Mouse (Mus musculus) forebrain, embryonic 13.5 days (tissue): ENCODE measurements around the gene Duxf3. TPM values are rescaled to one million over a fixed set of nuclear protein-coding genes. Genes with fewer than 3 reads are reported as not detected.
"Not testable (repeated sequence)": the region's sequence is repeated elsewhere in the genome, so short reads cannot be mapped to it uniquely, and the experiment has no call there.

Experiments used
- ATAC-seq: fragments of 200-750 bp; cut with Nextera tagmentation; 2 replicates; pipeline ENCODE4 v1.8.0; 2017
- H3K27ac ChIP-seq: fragments of 300-500 bp; sonication (generic); 2 replicates; pipeline ENCODE4 v1.5.1; 2015; ENCODE audit warnings: inconsistent platforms, mild to moderate bottlenecking, moderate library complexity
- H3K27me3 ChIP-seq: fragments of 300-500 bp; sonication (generic); 2 replicates; pipeline ENCODE4 v1.6.1; 2015; ENCODE audit warnings: mild to moderate bottlenecking, inconsistent platforms
- H3K36me3 ChIP-seq: fragments of 300-500 bp; sonication (generic); 2 replicates; pipeline ENCODE4 v1.6.1; 2015; ENCODE audit warnings: mild to moderate bottlenecking, inconsistent platforms; ENCODE audit not compliant: poor library complexity, severe bottlenecking
- H3K4me1 ChIP-seq: fragments of 300-500 bp; sonication (generic); 2 replicates; pipeline ENCODE4 v1.6.1; 2015; ENCODE audit warnings: inconsistent platforms
- H3K4me2 ChIP-seq: fragments of 300-500 bp; sonication (generic); 2 replicates; pipeline ENCODE4 v1.6.1; 2015; ENCODE audit warnings: inconsistent platforms, mild to moderate bottlenecking, moderate library complexity
- H3K4me3 ChIP-seq: fragments of 300-500 bp; sonication (generic); 2 replicates; pipeline ENCODE4 v1.5.1; 2015; ENCODE audit warnings: mild to moderate bottlenecking, inconsistent platforms
- H3K9ac ChIP-seq: fragments of 300-500 bp; sonication (generic); 2 replicates; pipeline ENCODE4 v1.6.1; 2015; ENCODE audit warnings: mild to moderate bottlenecking, inconsistent platforms
- H3K9me3 ChIP-seq: fragments of 300-500 bp; sonication (generic); replicated peaks from 2 replicates; pipeline ENCODE4 v1.6.1; 2016; ENCODE audit warnings: inconsistent platforms
- WGBS: fragments of 180-500 bp; shearing (Covaris S2); methylation state at CpG from one replicate; pipeline ENCODE4 v1.1.7; 2015; 5-methylcytosine and 5-hydroxymethylcytosine counted together
- polyA plus RNA-seq: library from polyadenylated mRNA; unstranded; fragments of >200 nt; fragmentation: Nextera tagmentation; extraction: Ambion mirVana; gene quantifications from 2 replicates; pipeline ENCODE4 v1.2.1, GENCODE M21; 2015

Duxf3 gene
- polyA plus RNA-seq, 1 experiment from 2014 or later, result not detected

DNA sequence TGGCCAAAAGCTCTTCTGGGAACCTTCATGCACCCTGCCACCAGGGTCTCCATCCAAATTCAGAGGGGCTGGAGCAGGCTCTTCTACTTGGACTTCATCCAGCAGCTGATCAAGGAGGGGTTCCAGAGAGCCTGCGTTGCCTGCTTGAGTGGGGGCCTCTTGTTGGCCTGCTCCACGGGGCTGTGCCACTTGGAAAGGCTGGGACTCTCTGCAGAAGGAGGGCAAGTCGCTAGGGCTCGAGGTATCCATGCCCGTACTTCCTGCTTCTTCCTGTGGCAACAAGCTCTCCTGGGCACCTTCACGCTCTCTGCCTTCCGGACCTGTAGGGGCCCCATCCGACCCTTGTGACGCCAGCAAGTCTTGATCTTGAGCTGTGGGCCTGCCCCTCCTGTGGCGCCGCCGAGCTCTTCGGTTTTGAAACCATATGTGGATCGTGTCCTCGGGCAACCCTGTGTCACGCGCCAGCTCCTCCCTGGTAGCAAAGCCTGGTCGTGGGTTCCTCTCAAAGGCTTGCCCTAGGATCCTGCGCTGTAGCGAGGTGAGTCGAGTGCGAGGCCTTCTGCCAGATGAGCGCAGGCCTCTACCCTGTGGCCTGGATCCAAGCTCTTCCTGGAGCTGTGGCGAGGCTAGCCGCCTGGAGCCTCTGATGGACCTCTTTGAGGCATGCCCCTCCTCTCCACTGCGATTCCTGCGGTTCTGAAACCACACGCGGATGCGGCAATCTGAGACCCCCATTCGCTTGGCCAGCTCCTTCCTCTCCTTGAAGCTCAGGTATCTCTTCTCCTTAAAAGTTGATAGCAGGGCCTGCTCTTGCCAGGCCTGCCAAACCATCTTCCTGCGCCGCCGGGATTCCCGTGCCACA, 465 bp downstream of the Duxf3 start:
- peak; percentile 84 for ATAC-seq
- H3K27ac ChIP-seq, H3K4me3 ChIP-seq, H3K27me3 ChIP-seq, H3K4me2 ChIP-seq, H3K9ac ChIP-seq, H3K36me3 ChIP-seq, H3K4me1 ChIP-seq: not testable (repeated sequence)
- 88% methylated on average over 35 of the region's 35 CpGs for WGBS
- H3K9me3 ChIP-seq, result peaks cover 24% of the 10 kb centered on the region

DNA sequence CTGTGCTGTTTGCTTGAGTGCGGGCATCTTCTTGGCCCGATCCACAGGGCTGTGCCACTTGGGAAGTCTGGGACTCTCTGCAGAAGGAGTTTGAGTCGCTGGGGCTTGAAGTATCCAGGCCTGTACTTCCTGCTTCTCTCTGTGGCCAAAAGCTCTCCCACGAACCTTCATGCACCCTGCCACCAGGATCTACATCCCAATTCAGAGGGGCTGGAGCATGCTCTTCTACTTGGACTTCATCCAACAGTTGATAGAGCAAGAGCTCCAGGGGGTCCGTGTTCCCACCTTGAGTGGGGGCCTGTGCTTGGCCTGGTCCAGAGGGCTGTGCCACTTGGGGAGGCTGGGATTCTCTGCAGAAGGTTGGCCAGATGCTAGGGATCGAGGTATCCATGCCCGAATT, 1.4 kb downstream of the Duxf3 start:
- H3K9me3 ChIP-seq, result peaks cover 23% of the 10 kb centered on the region
- 85% methylated on average over 5 of the region's 7 CpGs for WGBS
- ATAC-seq, result peak; percentile 49
- not testable (repeated sequence) for H3K4me1 ChIP-seq, H3K36me3 ChIP-seq, H3K9ac ChIP-seq, H3K4me3 ChIP-seq, H3K27me3 ChIP-seq, H3K4me2 ChIP-seq, H3K27ac ChIP-seq

- ATAC-seq, H3K4me1 ChIP-seq, H3K4me2 ChIP-seq, H3K36me3 ChIP-seq, H3K4me3 ChIP-seq, H3K27ac ChIP-seq, H3K27me3 ChIP-seq, H3K9ac ChIP-seq: not testable (repeated sequence)
- peaks cover 19% of the 10 kb centered on the region for H3K9me3 ChIP-seq
- WGBS, result 53% methylated on average over 3 of the region's 3 CpGs
Measured at GRCm38 (mm10) chr10:58230021-58230420, 2.5 kb downstream of the Duxf3 start.

- H3K4me3 ChIP-seq, result not testable (repeated sequence)
Measured at GRCm38 (mm10) chr10:58227798-58228197, 4.7 kb downstream of the Duxf3 start.

GRCm38 (mm10) chr10:58226357-58226756, 6.1 kb downstream of the Duxf3 start:
- not testable (repeated sequence) for H3K4me2 ChIP-seq, H3K4me3 ChIP-seq, H3K27me3 ChIP-seq, H3K9me3 ChIP-seq, H3K9ac ChIP-seq, H3K36me3 ChIP-seq, H3K27ac ChIP-seq, H3K4me1 ChIP-seq, ATAC-seq
- 75% methylated on average over 4 of the region's 4 CpGs for WGBS

More at GRCm38 (mm10) chr10:58227798-58228197, 4.7 kb downstream of the Duxf3 start:
- not testable (repeated sequence) for H3K4me1 ChIP-seq, H3K27ac ChIP-seq, H3K4me2 ChIP-seq, H3K36me3 ChIP-seq, H3K27me3 ChIP-seq, ATAC-seq, H3K9ac ChIP-seq
- whole genome bisulfite sequencing, result 79% methylated on average over 3 of the region's 6 CpGs
- H3K9me3 ChIP-seq, result peaks cover 19% of the 10 kb centered on the region

- ATAC-seq, H3K4me3 ChIP-seq, H3K4me1 ChIP-seq, H3K4me2 ChIP-seq, H3K36me3 ChIP-seq, H3K27me3 ChIP-seq, H3K27ac ChIP-seq, H3K9me3 ChIP-seq, H3K9ac ChIP-seq: not testable (repeated sequence)
- WGBS, result 86% methylated on average over 18 of the region's 18 CpGs
Measured at GRCm38 (mm10) chr10:58224827-58225785, 7.4 kb downstream of the Duxf3 start, which contains the start of gene AW822073. Gene AW822073 (minus strand): TSS chr10:58224930.

- not testable (repeated sequence) for H3K27me3 ChIP-seq, H3K4me3 ChIP-seq, H3K9ac ChIP-seq, H3K4me1 ChIP-seq, ATAC-seq, H3K36me3 ChIP-seq, H3K9me3 ChIP-seq, H3K27ac ChIP-seq, H3K4me2 ChIP-seq
- WGBS, result 86% methylated on average over 31 of the region's 31 CpGs
Measured at GRCm38 (mm10) chr10:58223972-58224805, 8.3 kb downstream of the Duxf3 start.

DNA sequence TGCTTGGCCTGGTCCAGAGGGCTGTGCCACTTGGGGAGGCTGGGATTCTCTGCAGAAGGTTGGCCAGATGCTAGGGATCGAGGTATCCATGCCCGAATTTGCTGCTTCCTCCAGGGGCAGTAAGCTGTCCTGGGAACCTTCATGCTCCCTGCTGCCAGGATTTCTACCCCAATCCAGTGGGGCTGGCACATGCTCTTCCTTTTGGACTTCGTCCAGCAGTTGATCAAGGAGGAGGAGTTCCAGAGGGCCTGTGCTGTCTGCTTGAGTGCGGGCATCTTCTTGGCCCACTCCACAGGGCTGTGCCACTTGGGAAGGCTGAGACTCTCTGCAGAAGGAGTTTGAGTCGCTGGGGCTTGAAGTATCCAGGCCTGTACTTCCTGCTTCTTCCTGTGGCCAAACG, 9.3 kb downstream of the Duxf3 start:
- H3K4me1 ChIP-seq, H3K27ac ChIP-seq, H3K4me2 ChIP-seq, ATAC-seq, H3K36me3 ChIP-seq, H3K9ac ChIP-seq, H3K4me3 ChIP-seq, H3K9me3 ChIP-seq, H3K27me3 ChIP-seq: not testable (repeated sequence)
- 89% methylated on average over 4 of the region's 6 CpGs for WGBS

- not testable (repeated sequence) for H3K4me1 ChIP-seq, ATAC-seq, H3K4me2 ChIP-seq, H3K4me3 ChIP-seq, H3K36me3 ChIP-seq, H3K9ac ChIP-seq, H3K27ac ChIP-seq, H3K9me3 ChIP-seq, H3K27me3 ChIP-seq
- WGBS, result 93% methylated on average over 2 of the region's 2 CpGs
Measured at GRCm38 (mm10) chr10:58221571-58221970, 10.9 kb downstream of the Duxf3 start.

DNA sequence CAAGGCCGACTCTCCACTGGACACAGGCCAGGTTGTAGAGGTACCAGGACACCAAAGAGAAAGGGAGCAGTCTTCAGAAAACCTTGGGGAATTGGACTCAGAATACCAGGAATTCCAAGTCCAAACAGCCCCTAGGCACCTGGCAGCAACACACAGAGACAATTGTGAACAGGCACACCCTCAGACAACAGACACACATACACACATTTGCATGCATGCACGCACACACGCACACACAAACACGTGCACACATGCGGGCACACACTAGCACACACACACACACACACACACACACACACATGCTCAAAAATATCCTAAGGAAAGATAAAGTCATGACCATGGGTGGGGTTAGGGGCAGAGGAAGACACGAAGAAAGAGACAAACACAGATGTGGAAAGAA, 11.7 kb downstream of the Duxf3 start:
- H3K4me3 ChIP-seq, result no peak overlapping the region
- no peaks in the 10 kb centered on the region for H3K27me3 ChIP-seq
- no peaks in the 10 kb centered on the region; the same call in 1 of the 2 replicates for H3K9me3 ChIP-seq
- H3K27ac ChIP-seq, result no peak overlapping the region
- no peaks in the 10 kb centered on the region for H3K4me1 ChIP-seq
- no peaks in the 10 kb centered on the region for H3K36me3 ChIP-seq
- 87% methylated on average over 6 of the region's 6 CpGs for WGBS
- no peak overlapping the region for H3K9ac ChIP-seq
- ATAC-seq, result no peak
- H3K4me2 ChIP-seq, result no peak overlapping the region

DNA sequence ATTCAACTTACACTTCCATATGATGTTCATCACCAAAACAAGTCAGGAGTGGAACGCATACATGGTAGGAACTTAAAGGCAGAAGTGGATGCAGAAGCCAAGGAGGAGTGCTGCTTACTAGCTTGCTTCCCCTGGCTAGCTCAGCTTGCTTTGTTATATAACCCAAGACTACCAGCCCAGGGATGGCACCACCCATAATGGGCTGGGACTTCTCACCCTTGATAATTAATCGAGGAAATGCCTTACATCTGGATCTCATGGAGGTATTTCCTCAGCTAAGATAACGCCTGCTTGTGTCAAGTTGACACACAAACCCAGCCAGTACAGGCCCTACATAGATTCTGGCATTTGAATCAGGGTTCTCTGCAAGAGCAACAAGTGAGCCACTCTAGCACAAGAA, 15.1 kb downstream of the Duxf3 start:
- WGBS, result 86% methylated on average over 3 of the region's 3 CpGs
- no peak overlapping the region for H3K4me3 ChIP-seq
- ATAC-seq, result no peak
- H3K9ac ChIP-seq, result no peak overlapping the region
- H3K4me2 ChIP-seq, result no peak overlapping the region
- no peak overlapping the region for H3K27ac ChIP-seq
- no peaks in the 10 kb centered on the region for H3K4me1 ChIP-seq
- H3K27me3 ChIP-seq, result no peaks in the 10 kb centered on the region
- H3K9me3 ChIP-seq, result no peaks in the 10 kb centered on the region; the same call in 1 of the 2 replicates
- H3K36me3 ChIP-seq, result no peaks in the 10 kb centered on the region
